Mouse (Mus musculus): Measurements from ENCODE around the gene Mageb5. TPM values are rescaled to one million over a fixed set of nuclear protein-coding genes. Genes with fewer than 3 reads are reported as not detected.
"Not testable (repeated sequence)": the region's sequence is repeated elsewhere in the genome, so short reads cannot be mapped to it uniquely, and the experiment has no call there.

The Mageb5 gene
- polyA plus RNA-seq (2015; fragmentation: Nextera tagmentation; extraction: Ambion mirVana) = not detected in 2 replicates

GRCm38 (mm10) chrX:91782918-91783317, at the start of gene Mageb5:
TSS of gene Mageb5 (minus strand) at chrX:91783018.
- not testable (repeated sequence) for H3K4me3 ChIP-seq (replicated peaks); H3K27me3 ChIP-seq (replicated peaks); H3K4me2 ChIP-seq (replicated peaks); H3K4me1 ChIP-seq (replicated peaks); ATAC-seq; H3K36me3 ChIP-seq; H3K9me3 ChIP-seq; H3K27ac ChIP-seq; H3K9ac ChIP-seq
- 71% methylated on average over 1 of the region's 1 CpGs for WGBS

GRCm38 (mm10) chrX:91759591-91760226, 23.1 kb downstream of the Mageb5 start:
- not testable (repeated sequence) for H3K4me1 ChIP-seq (replicated peaks); H3K9me3 ChIP-seq; H3K36me3 ChIP-seq; ATAC-seq; H3K4me3 ChIP-seq (replicated peaks); H3K27me3 ChIP-seq (replicated peaks); H3K27ac ChIP-seq; H3K9ac ChIP-seq; H3K4me2 ChIP-seq (replicated peaks)
- no CpG with 5 or more reads among the region's 1 CpGs for WGBS

Other genes starting within 250 kb of the Mageb5 start
- gene 1700084M14Rik, start 207.1 kb downstream of the Mageb5 start, polyA plus RNA-seq (2015; fragmentation: Nextera tagmentation; extraction: Ambion mirVana) = not detected in 2 replicates
- not detected in 2 replicates for gene Gm14781, start 150.8 kb downstream of the Mageb5 start, polyA plus RNA-seq (2015; fragmentation: Nextera tagmentation; extraction: Ambion mirVana)
- not detected in 2 replicates for gene Mageb1, start 233.3 kb upstream of the Mageb5 start, polyA plus RNA-seq (2015; fragmentation: Nextera tagmentation; extraction: Ambion mirVana)

All from intestine, embryonic 15.5 days (tissue).